Mouse (Mus musculus) thymus, postnatal 10 days (tissue): ENCODE data around the gene Cdc40.

Source experiments
- DNase-seq, 2 experiments: peaks; one replicate each; pipeline ENCODE4 v3.0.0; 2021; ENCODE audit warnings: low spot score in 2 of 2

The Cdc40 gene

GRCm38 (mm10) chr10:40882831-40883643 lies at the start of gene Cdc40, which contains the start of gene Wasf1:
Gene Cdc40, minus strand, starts transcription at chr10:40883311.
Gene Wasf1, plus strand, starts transcription at chr10:40883475.
- DNase-seq = peak; percentile 87

- DNase-seq = no peak
Measured at GRCm38 (mm10) chr10:40919464-40919863, 36.4 kb upstream of the Cdc40 start.

- no peak for DNase-seq
Measured at GRCm38 (mm10) chr10:40918669-40919440, 35.7 kb upstream of the Cdc40 start.

- no peak for DNase-seq
Measured at GRCm38 (mm10) chr10:40915240-40915639, 32.1 kb upstream of the Cdc40 start.

- no peak for DNase-seq
Measured at GRCm38 (mm10) chr10:40910811-40911210, 27.7 kb upstream of the Cdc40 start.

GRCm38 (mm10) chr10:40908580-40908979 lies 25.5 kb upstream of the Cdc40 start:
- no peak for DNase-seq

GRCm38 (mm10) chr10:40906802-40907201 lies 23.7 kb upstream of the Cdc40 start:
- DNase-seq = no peak

GRCm38 (mm10) chr10:40906131-40906530 lies 23.0 kb upstream of the Cdc40 start:
- DNase-seq = no peak

- no peak for DNase-seq
Measured at GRCm38 (mm10) chr10:40901786-40902185, 18.7 kb upstream of the Cdc40 start.

GRCm38 (mm10) chr10:40896656-40897055 lies 13.5 kb upstream of the Cdc40 start:
- no peak for DNase-seq

GRCm38 (mm10) chr10:40895765-40896164 lies 12.7 kb upstream of the Cdc40 start:
- no peak for DNase-seq

GRCm38 (mm10) chr10:40889146-40889545 lies 6.0 kb upstream of the Cdc40 start:
- DNase-seq = no peak

- no peak for DNase-seq
Measured at GRCm38 (mm10) chr10:40887316-40887715, 4.2 kb upstream of the Cdc40 start.

- DNase-seq = no peak
Measured at GRCm38 (mm10) chr10:40885432-40885831, 2.3 kb upstream of the Cdc40 start.

GRCm38 (mm10) chr10:40884279-40884806 lies 1.2 kb upstream of the Cdc40 start:
- DNase-seq = peak; percentile 8 to 22

GRCm38 (mm10) chr10:40883644-40884278 lies 650 bp upstream of the Cdc40 start:
- peak in 1 of 2 experiments; percentile 19 for DNase-seq

- no peak for DNase-seq
Measured at GRCm38 (mm10) chr10:40882333-40882732, 778 bp downstream of the Cdc40 start.

GRCm38 (mm10) chr10:40881236-40881635 lies 1.9 kb downstream of the Cdc40 start:
- DNase-seq = no peak

- DNase-seq = no peak
Measured at GRCm38 (mm10) chr10:40879969-40880368, 3.1 kb downstream of the Cdc40 start.

- no peak for DNase-seq
Measured at GRCm38 (mm10) chr10:40878246-40878645, 4.9 kb downstream of the Cdc40 start.

GRCm38 (mm10) chr10:40872052-40872451 lies 11.1 kb downstream of the Cdc40 start:
- DNase-seq = no peak

GRCm38 (mm10) chr10:40871301-40871700 lies 11.8 kb downstream of the Cdc40 start:
- DNase-seq = no peak
